Mouse (Mus musculus): ENCODE measurements around the gene Ezr. TPM values are rescaled to one million over a fixed set of nuclear protein-coding genes. Genes with fewer than 3 reads are reported as not detected.

The Ezr gene
- polyA plus RNA-seq, 1 experiment, result 49.8 TPM

DNA sequence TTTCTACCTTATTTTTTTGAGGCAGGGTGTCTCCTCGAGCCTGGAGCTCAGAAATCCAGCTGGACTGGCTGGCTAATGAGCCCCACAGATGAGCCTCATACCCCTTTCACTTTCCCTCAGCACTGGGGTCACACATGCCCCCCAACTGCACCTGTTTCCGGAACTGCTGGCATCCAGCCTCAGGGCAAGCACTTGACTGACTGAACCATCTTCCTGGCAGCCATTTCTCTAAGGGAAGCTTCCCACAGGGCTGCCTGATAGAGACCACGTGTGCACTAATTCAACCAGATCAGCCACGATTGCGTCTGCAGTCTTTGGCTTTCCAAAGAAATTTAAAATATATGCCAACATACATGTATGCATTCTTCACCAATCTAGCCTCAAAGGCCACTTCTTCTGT is 37.1 kb downstream of the Ezr start:
- DNase-seq (ENCODE audit: extremely low spot score in 1 of 2, low spot score in 1 of 2), result no peak

DNA sequence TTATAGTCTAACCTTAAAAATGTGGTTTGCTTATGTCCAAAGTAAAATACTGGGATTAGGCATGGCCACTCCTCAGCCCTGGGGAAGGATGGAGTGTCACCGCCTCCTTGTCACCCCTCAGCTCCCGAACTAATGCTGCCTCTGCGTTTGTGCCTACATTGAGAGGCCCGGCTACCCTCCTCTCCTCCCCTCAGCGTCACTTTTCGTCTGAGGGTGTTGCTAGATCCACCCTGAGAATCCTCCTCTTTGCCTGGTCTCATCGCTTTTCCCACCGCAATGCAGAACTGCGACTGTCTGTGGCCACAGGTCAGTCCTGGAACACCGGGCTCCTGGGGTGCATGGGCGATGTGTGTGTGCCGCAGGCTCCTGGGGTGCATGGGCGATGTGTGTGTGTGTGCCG is 37.7 kb downstream of the Ezr start:
- no peak for DNase-seq (ENCODE audit: extremely low spot score in 1 of 2, low spot score in 1 of 2)

DNA sequence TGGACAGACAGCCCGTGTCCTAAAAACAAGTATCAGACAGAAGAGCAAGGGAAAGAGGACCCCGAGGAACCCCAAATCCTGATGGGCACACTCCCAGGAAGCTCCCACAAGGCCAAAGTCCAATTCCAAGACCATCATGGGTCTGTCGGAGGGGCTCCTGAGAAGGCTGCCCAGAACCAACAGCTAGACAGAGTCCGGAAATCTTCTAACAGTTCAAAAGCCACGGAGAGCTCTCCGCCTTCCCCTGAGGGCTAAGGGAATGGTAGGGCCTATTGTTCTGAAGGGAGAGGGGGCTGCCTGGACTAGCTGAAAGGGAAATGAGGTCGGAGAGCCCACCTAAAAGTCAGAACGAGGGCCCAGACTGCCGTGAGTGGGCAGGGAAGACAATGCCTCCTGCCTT is 38.2 kb downstream of the Ezr start:
- no peak for DNase-seq (ENCODE audit: extremely low spot score in 1 of 2, low spot score in 1 of 2)

DNA sequence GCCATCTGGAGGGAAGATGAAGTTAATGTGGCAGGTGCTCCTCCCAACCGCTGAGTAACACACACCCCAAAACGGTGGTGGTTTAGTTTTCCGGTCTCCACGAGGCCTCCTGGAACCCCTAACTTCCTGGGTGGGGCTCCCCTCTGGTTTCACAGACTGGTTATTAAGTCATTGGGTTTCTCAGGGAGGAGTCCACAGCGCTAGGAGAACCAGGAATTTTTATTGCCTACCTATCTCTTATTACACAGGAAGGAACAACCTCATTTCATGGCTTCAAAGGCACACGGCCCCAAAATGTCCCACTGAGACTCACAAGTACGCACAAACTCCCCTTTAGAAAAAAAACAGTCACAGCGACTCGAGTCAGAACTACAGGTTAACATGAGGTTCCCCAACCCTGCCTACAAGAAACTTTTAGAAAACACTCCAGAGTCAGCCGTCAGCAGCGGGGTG is 38.8 kb downstream of the Ezr start:
- DNase-seq (ENCODE audit: extremely low spot score in 1 of 2, low spot score in 1 of 2), result no peak

DNA sequence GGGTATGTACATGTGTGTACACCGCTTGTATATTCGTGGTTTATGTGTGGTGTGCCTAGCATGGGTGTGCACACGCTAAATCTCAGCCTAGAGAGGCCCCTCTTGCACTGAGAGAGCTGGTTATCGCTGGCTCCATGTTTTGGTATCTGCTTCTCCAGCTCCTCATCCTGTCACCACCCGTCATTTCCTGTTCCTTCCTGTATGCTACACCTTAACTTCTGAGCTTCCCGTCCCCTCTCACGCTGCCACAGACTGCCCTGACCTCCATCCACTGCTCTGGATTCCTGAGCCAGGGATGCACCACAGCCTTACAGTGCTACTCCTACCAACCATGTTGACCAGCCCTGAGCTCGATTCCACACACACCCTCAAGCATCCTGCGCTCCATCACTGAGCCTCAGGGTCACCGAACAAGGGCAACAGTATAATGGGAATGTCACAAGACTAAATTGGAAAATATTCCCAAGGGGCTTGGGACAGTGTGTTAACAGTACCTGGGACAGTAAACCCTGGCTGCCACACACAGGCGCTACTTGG is 39.5 kb downstream of the Ezr start:
- no peak for DNase-seq (ENCODE audit: extremely low spot score in 1 of 2, low spot score in 1 of 2)

DNA sequence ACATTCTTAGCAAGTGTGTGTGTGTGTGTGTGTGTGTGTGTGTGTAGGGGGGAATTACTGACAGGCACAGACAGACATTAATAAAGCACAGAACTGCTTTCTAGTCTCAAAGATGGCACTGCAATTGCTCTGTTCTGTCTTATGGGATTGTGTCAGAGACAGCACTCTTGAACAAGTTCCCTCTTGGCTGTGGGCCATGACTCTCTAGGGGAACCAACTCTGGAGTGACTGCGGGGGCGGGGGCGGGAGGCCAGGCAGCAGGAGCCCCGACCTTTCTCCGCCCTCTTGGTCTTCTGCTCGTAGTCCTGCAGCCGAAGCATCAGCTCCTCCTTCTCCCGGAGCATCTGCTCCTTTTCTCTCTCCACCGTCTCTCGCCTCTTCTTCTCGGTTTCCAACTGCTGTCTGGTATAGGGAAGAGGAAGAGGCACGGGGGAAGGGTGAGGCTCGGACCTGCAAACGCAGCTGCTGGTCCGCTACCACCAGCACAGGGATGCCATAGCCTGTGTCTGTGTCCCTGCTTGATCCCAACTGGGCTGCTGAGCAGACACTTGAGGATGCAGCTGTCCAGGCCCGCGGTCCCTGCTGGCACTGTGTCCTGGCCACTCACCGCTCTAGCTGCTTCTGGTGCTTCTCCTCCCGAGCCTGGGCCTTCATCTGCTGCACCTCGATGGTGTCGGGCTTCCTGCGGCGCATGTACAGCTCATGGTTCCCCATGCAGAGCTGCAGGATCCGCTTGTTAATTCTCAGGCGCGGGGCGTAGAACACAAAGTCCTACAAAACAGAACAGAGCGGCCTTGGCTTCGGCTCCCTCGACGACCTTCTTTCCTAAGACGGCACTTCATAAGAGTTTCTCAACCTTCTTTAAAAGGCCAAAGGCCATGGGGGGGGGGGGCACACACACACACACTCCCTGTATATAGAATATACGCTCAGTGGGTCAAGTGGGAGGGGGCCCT is 40.2 kb downstream of the Ezr start:
- peak in 1 of 2 experiments; percentile 20 for DNase-seq (ENCODE audit: extremely low spot score in 1 of 2, low spot score in 1 of 2)

DNA sequence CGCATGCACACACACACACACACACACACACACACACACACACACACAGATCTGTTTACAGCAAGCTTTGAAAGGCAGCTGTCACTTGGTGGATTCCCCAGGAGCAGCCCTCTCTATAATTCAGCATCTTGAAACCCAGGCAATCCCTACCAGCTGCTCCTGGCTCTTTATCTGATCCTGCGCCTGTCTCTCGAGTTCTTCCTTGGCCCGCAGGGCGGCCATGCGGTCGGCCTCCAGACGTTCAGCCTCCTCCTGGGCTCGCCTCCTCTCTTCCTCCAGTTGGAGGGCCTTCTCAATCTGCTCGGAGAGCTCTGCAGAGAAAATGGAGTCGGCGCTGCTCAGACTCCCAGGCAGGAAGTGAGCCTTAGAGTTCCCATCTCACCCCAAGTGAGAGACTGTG is 41.3 kb downstream of the Ezr start:
- no peak for DNase-seq (ENCODE audit: extremely low spot score in 1 of 2, low spot score in 1 of 2)

DNA sequence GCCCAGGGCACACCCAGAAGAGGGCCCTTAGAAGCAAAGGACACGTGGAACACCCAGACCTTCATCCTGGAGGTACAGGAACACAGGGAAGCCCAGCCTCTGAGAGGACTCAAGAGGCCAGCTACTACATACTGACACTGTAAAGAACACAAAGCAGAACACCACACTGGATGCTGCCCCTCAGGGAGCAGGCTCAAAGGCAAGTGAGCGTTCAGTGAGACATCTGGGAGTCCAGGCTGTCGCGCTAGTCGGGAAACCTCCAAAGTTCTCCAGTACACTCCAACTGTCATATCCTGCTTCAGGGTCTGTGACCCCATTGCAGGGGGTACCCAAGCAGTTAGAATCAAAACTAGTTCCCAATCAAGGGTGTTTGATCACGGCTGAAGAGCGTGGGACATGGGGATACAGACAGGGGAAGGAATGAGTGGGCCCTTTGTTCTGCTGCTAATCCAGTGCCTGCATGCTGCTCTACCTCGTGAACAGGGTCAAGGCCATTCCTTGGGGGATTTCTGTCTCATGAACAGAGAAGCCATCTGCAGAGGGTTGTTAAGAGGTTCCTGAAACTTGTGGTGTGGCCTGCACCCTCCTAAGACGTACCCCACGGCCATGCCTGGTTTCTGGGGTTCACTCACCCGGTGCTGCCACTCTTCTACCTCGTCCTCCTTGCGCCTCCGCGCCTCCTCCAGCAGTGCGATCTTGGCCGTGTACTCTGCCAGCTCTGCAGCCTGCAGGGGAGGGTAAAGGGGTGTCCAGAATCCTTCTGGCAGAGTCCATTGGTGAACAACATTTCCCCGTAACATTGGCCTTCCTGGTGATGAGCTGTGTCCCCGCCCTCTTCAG is 42.0 kb downstream of the Ezr start:
- no peak for DNase-seq (ENCODE audit: extremely low spot score in 1 of 2, low spot score in 1 of 2)

DNA sequence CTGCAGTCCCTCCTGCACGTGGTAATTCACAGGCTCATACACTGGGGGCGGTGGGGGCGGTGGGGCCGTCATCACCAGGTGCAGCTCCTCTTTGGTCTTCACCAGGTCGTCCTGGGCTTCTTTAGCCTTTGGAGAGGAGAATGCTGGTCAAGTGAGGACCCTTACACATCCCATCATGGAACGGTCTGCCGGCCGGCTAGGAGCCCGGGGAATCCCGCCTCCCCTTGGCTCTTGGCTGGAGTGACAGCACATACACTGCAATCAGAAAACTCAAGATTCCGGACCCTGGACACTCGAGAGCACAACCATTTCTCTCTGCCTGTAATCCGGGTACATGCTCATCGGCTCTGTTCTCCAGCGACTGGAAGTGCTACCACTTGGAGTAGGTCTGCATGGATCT is 42.8 kb downstream of the Ezr start:
- no peak for DNase-seq (ENCODE audit: extremely low spot score in 1 of 2, low spot score in 1 of 2)

DNA sequence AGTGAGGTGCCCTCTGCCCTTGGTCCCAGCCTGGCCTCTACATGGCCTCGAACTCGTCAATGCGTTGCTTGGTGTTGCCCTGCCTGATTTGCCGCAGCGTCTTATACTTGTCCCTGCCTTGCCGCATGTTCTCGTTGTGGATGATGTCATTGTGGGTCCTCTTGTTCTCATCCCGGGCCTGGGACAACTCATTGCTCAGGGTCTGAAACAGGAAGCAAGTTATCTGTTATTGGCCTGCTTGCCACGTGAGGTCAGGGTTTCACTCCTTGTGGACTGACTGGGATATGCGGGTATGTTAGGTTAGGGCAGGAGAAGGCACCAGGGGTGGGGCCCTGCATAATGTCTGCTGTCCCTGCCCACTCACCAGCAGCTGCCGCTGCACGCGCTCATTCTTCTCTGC is 43.3 kb downstream of the Ezr start:
- no peak for DNase-seq (ENCODE audit: extremely low spot score in 1 of 2, low spot score in 1 of 2)

DNA sequence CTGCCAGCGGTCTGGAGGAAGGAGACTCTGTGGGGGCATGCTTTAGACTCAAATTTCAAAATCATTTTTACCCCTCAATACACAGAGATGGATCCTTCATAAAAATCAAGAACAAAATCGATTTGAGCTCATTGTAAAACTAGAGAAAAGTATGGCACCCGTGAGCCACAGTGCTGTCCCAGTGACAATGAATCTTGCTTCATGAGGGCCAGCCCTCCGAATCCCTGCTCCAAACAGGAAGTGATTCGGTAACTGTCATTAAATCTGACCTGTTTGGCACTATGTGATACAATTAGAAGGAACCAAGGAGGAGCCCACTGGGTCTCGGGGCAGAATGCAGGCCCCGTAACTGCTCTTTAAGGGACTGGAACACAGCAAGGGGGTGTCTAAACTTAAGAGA is 43.7 kb downstream of the Ezr start:
- no peak for DNase-seq (ENCODE audit: extremely low spot score in 1 of 2, low spot score in 1 of 2)

DNA sequence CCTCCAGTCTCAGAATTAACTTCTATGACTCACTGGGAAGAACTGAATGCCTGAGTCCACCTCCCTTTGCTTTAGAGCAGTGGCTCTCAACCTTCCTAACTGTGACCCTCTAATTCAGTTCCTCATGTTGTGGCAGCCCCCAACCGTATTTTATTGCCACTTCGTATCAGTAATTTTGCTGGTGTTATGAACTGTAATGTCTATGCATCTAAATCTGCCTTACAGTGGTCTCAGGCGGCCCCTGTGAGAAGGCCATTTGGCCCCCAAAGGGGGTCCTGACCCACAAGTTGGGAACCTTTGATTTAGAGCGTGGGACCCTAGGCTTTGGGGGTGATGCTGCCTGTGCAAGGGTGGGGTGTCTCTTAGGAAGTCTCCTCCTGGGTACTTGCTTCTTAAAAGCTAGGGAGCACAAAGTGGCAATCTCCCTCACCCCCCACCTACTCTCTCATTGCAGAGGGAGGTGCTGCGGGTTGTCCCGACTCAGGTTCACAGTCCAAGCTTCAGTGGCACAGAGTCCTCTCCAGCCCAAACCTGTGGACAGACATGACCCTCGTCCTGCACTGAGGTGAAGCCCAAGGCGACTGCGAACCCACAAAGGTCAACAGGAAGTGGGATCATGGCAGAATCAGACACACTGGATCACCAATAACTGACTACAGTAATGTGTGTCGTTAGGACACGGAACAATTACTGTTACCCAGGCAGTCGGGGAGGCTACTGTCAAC is 45.1 kb downstream of the Ezr start:
- DNase-seq (ENCODE audit: extremely low spot score in 1 of 2, low spot score in 1 of 2), result no peak

DNA sequence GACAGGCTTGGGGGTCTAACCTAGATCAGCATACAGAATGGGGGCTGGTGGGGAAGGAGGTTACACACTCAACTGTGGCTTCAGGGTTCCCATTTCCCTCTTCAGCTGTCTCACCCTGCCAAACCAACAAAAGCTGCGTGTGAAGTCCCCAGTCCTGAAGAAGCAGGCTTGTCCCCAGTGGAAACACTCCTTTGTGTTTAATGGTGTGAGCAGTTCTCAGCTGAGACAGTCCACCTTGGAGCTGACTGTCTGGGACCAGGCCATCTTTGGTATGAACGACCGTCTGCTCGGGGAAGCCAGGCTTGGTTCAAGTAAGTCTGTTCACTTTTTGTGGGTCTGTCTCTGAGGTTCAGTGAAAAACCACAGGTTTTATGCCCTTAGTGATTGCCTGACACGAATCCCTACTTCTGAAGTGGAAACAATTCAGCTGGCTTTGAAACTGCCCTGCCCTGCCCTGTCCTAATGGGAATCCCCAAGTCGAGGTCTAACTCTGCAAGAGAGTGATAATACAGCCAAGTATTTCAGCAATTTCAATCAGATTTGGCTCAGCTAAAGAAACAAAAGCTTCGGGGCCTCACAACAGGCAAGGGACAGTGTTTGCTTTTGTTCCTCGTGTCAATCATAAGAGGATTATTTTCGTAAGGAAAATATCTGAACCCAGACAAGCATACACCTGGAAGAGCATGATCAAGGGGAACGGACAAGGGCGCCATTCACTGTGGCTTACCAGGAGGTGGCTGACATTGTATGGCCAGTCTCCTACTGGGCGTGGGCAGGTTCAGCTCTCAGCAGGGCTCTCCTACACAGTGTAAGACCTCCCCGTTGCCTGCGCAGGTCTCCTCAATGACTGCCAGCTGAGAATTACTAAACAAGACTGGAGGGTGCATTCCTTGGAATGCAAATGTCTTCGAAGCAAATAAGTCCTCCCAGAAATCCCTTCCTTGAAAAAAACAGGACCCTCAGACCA is 46.0 kb downstream of the Ezr start:
- DNase-seq (ENCODE audit: extremely low spot score in 1 of 2, low spot score in 1 of 2), result no peak

DNA sequence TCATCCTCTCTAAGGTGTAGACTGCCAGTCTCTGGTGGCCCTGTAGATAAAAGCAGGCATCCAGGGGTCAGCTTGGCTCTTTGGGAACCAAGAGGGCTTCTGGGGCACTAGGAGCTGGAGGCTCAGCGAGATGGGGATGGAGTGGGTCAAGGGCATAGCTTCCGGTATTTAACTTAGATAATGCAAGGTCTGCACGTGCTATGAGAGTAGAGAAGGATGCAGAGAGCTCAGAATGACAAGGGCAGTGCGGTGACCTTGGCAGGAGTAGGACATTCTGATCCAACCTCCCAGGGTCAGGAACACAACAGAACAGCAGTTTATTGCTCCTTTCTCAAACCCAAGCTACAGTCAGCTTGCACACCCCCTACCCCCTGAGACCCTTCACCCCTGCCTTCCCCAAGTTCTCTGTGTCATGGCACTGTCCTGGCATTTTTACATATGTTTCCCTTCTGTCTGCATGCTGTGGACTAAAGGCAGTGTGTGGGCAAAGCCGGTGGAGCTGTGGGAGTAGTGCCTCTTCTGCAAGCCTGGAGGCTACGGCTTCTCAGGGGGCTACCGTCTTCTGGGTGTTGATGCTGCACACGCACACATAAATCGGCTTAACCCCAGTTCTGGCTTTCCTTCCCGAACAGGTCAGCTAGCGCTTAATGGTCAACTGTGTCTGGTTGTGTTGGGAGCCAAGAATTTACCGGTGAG is 47.7 kb downstream of the Ezr start:
- no peak for DNase-seq (ENCODE audit: extremely low spot score in 1 of 2, low spot score in 1 of 2)

DNA sequence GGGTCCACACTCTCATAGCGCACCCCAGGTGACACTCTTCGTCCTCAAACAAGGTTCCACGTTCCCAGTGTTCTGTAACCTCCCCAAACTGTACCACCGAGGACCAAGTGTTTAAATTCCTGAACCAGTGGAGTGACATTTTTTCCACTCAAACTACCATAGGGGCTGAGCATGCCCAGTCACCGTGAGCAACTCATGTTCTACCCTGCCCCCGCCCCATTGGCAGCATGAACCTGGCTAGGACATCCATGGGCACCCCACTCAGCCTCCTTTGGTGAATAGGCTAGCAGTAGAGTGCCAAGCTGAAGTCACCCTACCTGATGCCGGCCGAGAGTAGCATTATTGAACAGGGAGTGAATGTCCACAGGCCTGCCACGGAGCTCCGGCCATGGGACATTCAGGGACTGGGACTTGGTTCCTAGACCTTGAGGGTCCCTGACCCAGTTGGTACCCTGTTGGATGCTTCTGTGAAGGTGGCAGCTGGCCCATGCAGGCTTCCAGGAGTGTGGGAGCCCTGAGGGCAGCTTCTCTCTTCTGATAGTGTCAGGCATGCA is 49.2 kb downstream of the Ezr start:
- DNase-seq (ENCODE audit: extremely low spot score in 1 of 2, low spot score in 1 of 2), result no peak

DNA sequence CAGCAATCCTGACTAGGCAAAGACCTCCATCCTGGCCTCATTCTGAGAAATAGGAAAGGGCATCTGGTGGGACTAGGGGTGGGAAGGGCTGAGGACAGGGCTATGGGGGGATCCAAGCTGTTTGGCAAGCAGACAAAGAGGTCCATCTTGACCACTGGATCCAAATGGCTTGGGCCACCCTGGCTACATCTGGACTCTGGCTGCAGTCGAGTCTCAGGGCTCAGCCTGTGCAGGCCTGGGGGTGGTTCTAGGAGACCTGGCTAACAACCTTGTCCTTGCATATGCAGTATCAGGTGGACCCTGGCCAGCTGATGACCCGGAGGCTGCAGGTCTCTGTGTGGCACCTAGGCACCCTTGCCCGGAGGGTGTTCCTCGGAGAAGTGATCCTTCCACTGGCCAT is 49.9 kb downstream of the Ezr start:
- no peak for DNase-seq (ENCODE audit: extremely low spot score in 1 of 2, low spot score in 1 of 2)

DNA sequence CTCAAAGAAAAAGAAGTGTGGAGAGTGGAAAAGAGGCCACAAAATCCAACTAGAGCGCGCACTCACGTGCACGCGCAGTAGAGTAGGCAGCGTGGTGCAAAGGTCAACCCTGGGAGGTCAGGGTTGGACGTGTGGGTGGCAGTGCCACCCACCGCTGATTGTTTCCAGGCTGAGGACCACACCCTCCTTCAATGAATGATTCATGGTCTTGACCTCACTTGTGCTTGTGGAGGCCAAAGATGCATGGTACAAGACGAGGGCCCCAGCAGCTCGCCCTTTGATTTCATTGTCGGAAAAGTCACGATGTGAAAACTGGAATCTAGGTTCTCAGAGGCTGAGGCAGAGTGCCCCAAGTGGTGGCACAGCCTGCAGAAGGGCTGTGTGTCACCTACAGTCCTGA is 51.0 kb downstream of the Ezr start:
- DNase-seq (ENCODE audit: extremely low spot score in 1 of 2, low spot score in 1 of 2), result no peak

DNA sequence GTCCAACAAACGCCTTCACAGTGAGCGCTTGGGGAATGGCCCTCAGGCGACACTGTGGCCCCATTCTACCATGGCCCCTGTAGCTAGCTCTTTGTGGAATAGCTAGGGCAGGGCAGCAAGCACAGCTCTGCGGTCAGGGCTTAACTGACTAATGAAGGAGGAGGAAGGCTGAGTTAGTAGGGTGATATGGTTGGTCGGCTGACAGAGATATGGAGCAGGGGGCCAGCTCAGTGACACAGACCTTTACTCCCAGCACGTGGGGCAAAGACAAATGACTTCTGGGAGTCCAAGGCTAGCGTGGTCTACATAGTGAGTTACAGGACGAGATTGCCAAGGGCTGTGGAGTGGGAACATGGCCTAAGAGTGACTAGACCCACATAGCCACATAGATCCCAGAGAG is 51.5 kb downstream of the Ezr start:
- DNase-seq (ENCODE audit: extremely low spot score in 1 of 2, low spot score in 1 of 2), result no peak

Data from frontal cortex, adult 2 months (tissue).